ENCODE assay signal across 24 mouse cellular contexts in genomic region chrX:77517274-77518085, GRCm38 (mm10). TPM values are rescaled to one million over a fixed set of nuclear protein-coding genes. Genes with fewer than 3 reads are reported as not detected.
DNase-seq lines count a peak whose midpoint lies in the region; ATAC-seq lines count a peak whose summit lies in the region.
"Had no signal": no experiment of that assay in that cellular context is flagged by ENCODE, and none has a peak within 500 bp of the region (broad histone marks: within the 10 kb centered on the region; RNA-seq: fewer than 3 reads in every experiment).

No protein-coding gene starts in this region.

- no peak for DNase-seq in heart, adult 18-20 months
- peak; percentile 21 to 23 for DNase-seq in B cell, adult 2 months
- DNase-seq in forebrain, embryonic 10.5 days (ENCODE audit: extremely low spot score, low spot score) = no peak
- no peak for DNase-seq in urinary bladder, postnatal 10 days (ENCODE audit: low spot score)
- DNase-seq: adrenal gland, postnatal 14 days; cerebellum, adult 11 months; cerebellum, postnatal 10 days; embryo, embryonic 11 days; gastrocnemius, postnatal 10 days; heart, postnatal 4 days; kidney, adult 2 months; kidney, postnatal 10 days; midbrain, embryonic 14.5 days; thymus, postnatal 25 days had no signal

- H3K27ac ChIP-seq in heart, embryonic 13.5 days (replicated peaks) = 0 out of 2 replicates have a peak overlapping the region, but pooled peaks have one; percentile 28
- H3K27ac ChIP-seq in brown adipose tissue, adult 24 weeks (replicated peaks; ENCODE audit: low read depth, low read length) = peak overlapping the region; percentile 50
- H3K27ac ChIP-seq in forebrain, embryonic 10.5 days = no peak overlapping the region
- H3K27ac ChIP-seq: heart, embryonic 10.5 days; hindbrain, embryonic 15.5 days; limb, embryonic 13.5 days; liver, embryonic 15.5 days had no signal

- peaks cover 54% of the 10 kb centered on the region for H3K4me1 ChIP-seq in heart, embryonic 13.5 days
- peaks cover 18% of the 10 kb centered on the region; the same call in 1 of the 2 replicates for H3K4me1 ChIP-seq in brown adipose tissue, adult 24 weeks (ENCODE audit: control insufficient read depth, insufficient read depth, insufficient read length, low read length)
- peaks cover 34% of the 10 kb centered on the region for H3K4me1 ChIP-seq in forebrain, embryonic 10.5 days

- H3K4me3 ChIP-seq in heart, embryonic 13.5 days = no peak overlapping the region
- H3K4me3 ChIP-seq in brown adipose tissue, adult 24 weeks (ENCODE audit: insufficient read depth, low read depth, low read length) = no peak overlapping the region
- no peak overlapping the region for H3K4me3 ChIP-seq in forebrain, embryonic 10.5 days
- H3K4me3 ChIP-seq: heart, embryonic 10.5 days; hindbrain, embryonic 15.5 days; limb, embryonic 13.5 days; liver, embryonic 15.5 days; megakaryocyte, embryonic 14.5 days; myocyte had no signal

- ATAC-seq in heart, embryonic 13.5 days (ENCODE audit: extremely low read depth, insufficient number of reproducible peaks, low FRiP score, low TSS enrichment) = no peak
- peak; percentile 24; the same call in 1 of the 2 replicates for ATAC-seq in megakaryocyte progenitor cell, adult 5-6 weeks (replicated peaks; ENCODE audit: poor library complexity)
- ATAC-seq in erythroblast, adult 5-6 weeks (replicated peaks; ENCODE audit: low FRiP score, poor library complexity, severe bottlenecking) = no peak

- no peaks in the 10 kb centered on the region for H3K27me3 ChIP-seq in heart, embryonic 13.5 days (replicated peaks)
- no peaks in the 10 kb centered on the region for H3K27me3 ChIP-seq in forebrain, embryonic 10.5 days (ENCODE audit: poor library complexity, severe bottlenecking)
- H3K27me3 ChIP-seq: hindbrain, embryonic 15.5 days; limb, embryonic 13.5 days; liver, embryonic 15.5 days had no signal

- WGBS in heart, embryonic 13.5 days = 26% methylated on average over 8 of the region's 8 CpGs
- WGBS in forebrain, embryonic 10.5 days = 60% methylated on average over 8 of the region's 8 CpGs

- H3K4me2 ChIP-seq in heart, embryonic 13.5 days = no peak overlapping the region
- H3K4me2 ChIP-seq: hindbrain, embryonic 15.5 days; limb, embryonic 13.5 days; liver, embryonic 15.5 days had no signal

- no peak overlapping the region for H3K9ac ChIP-seq in heart, embryonic 13.5 days
- H3K9ac ChIP-seq: hindbrain, embryonic 15.5 days; limb, embryonic 13.5 days; liver, embryonic 15.5 days had no signal

- H3K9me3 ChIP-seq in heart, embryonic 13.5 days = no peaks in the 10 kb centered on the region
- no peaks in the 10 kb centered on the region for H3K9me3 ChIP-seq in forebrain, embryonic 10.5 days
- H3K9me3 ChIP-seq: heart, embryonic 10.5 days; hindbrain, embryonic 15.5 days; limb, embryonic 13.5 days; liver, embryonic 15.5 days; megakaryocyte, embryonic 14.5 days had no signal

- H3K36me3 ChIP-seq in heart, embryonic 13.5 days = 0 out of 2 replicates have a peak, but pooled peaks cover 3% of the 10 kb centered on the region
- H3K36me3 ChIP-seq in forebrain, embryonic 10.5 days (replicated peaks) = peaks cover 8% of the 10 kb centered on the region
- H3K36me3 ChIP-seq: hindbrain, embryonic 15.5 days; limb, embryonic 13.5 days; liver, embryonic 15.5 days had no signal

RNA-seq across cellular contexts. Expression of gene Tbl1x, which starts 6.7 kb away (rescaled TPM):
- 51.8 and 55.3 TPM in 2 replicates for polyA plus RNA-seq in heart, embryonic 13.5 days (2015; fragmentation: Nextera tagmentation; extraction: Ambion mirVana)
- total RNA-seq in heart, adult 18-20 months (2021) = 10 to 100 TPM; 29.2 to 31.6 TPM
- polyA plus RNA-seq in brown adipose tissue, adult 24 weeks (2012; ENCODE audit: insufficient read depth, insufficient read length, missing spikeins) = 23.2 and 30.4 TPM in 2 replicates
- 52.2 and 57.8 TPM in 2 replicates for total RNA-seq in megakaryocyte progenitor cell, adult 5-6 weeks (2015)
- 24.7 and 33.8 TPM in 2 replicates for total RNA-seq in megakaryocyte progenitor cell, adult 5-6 weeks (2017)
- polyA plus RNA-seq in forebrain, embryonic 10.5 days (2016; fragmentation: Nextera tagmentation; extraction: Ambion mirVana) = 71.4 and 76.7 TPM in 2 replicates
- 9.0 and 14.0 TPM in 2 replicates for total RNA-seq in erythroblast, adult 5-6 weeks (2015; ENCODE audit: low replicate concordance)
- 6.4 and 7.1 TPM in 2 replicates for total RNA-seq in erythroblast, adult 5-6 weeks (2017; ENCODE audit: low replicate concordance)

Comparison
In these comparisons a context has a peak if more than half of its experiments do, and no peak if none do; other contexts are left out.
1. DNase-seq: peak in B cell, adult 2 months (2 of 2); none in heart, adult 18-20 months (0 of 2), forebrain, embryonic 10.5 days (single experiment) and urinary bladder, postnatal 10 days (single experiment).